Mouse (Mus musculus) gastrocnemius, postnatal 36 days (tissue): ENCODE measurements around the gene Nfkbiz. TPM values are rescaled to one million over a fixed set of nuclear protein-coding genes. Genes with fewer than 3 reads are reported as not detected.

Source experiments
- DNase-seq, 2 experiments: peaks; one replicate each; pipeline ENCODE4 v3.0.0; 2022
- intact Hi-C: fragments of 180-260 bp; cut with DNase I; formaldehyde crosslinking; loops from one replicate; pipeline ENCODE4 v1.15.1; 2025
- total RNA-seq, 2 experiments: library from RNA; stranded (reverse); gene quantifications; 2 replicates each; pipeline ENCODE4 v1.2.3; 2021

The Nfkbiz gene
- total RNA-seq, 2 experiments from 2014 or later, result 0.76 to 1.4 TPM

DNA sequence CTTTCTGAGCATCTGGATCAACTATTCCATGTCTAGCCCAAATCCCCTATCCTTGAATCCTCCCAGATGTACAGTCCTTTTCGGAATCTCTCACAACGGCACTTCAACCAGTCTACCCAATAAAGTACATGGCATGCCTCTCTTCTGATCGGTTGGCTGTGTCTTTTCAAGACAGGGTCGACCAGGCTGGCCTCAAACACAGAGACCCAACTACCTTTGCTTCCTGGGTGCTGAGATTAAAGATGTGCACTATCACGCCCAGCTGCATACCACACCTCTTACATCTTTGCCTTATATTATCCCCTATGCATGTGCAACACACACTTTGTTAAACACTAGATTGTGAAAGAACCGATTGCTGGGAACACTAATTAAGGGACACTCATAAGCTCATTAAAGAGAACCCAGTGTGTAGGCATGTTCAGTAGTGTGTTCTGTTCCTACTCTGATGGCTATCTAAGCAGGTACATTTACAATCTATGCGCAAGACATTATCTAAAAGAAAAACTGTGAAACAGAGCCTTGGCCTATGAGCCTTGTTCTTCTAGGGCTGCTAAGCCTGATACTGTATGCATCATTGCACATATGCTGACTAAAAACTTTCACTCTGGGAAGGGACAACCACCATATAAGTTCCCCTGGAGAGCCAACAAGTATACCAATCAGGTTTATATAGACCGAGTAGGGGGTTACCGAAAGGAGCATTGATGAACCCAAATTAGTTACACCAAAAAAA is 28.8 kb downstream of the Nfkbiz start:
- DNase-seq, result no peak
- intact Hi-C loops, result no loop called here

- DNase-seq, result no peak
- intact Hi-C loops, result no loop called here
These were observed 29.4 kb downstream of the Nfkbiz start for GRCm38 (mm10) chr16:55809345-55809744.

DNA sequence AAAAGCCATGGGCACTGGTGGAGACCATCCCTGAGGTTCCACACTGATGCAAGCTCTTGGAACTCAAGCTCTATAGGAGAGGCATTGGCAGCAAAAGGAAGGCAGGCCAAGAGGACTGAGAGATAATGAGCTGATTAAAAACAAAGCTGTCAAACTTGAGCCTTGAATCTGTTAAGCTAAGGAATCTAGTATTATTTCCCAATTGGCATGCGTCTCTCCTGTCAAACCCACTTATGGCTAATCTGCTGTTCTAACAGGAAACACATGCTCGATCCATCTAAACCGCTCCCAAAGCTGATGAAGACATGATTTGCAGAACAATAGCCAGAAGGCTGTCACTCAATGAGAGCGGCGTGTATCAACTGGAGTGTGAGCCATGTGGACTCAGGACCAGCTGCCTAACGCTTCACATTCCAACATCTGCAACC is 31.2 kb downstream of the Nfkbiz start:
- intact Hi-C loops, result no loop called here
- no peak for DNase-seq

- no peak for DNase-seq
- intact Hi-C loops, result no loop called here
These were observed 33.9 kb downstream of the Nfkbiz start for GRCm38 (mm10) chr16:55804799-55805198.

- intact Hi-C loops, result no loop called here
- DNase-seq, result no peak
These were observed 37.1 kb downstream of the Nfkbiz start for GRCm38 (mm10) chr16:55801629-55802028.

DNA sequence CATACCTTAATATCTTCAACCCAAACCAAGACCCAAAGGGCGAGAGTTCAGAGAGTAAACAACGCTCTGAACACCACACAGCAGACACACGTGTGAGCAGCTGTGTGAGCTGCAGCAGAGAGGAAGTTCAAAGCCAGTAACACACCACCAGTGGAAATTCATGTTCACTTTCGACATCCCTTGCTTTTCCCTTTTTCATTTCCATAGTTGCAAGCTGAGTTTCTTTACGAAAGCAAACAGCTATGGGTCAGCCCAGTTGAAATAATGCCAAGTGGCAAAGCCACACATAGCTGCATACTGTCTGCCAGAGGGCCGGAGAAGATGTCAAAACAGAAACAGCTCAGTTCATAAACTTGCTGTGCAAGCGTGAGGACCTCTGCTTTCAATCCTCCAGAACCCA is 39.9 kb downstream of the Nfkbiz start:
- intact Hi-C loops, result no loop called here
- DNase-seq, result no peak

- DNase-seq, result no peak
- intact Hi-C loops, result no loop called here
These were observed 48.4 kb downstream of the Nfkbiz start for GRCm38 (mm10) chr16:55790326-55790725.

GRCm38 (mm10) chr16:55789291-55789690 is 49.4 kb downstream of the Nfkbiz start:
- intact Hi-C loops, result no loop called here
- no peak for DNase-seq

- DNase-seq, result no peak
- intact Hi-C loops, result no loop called here
These were observed 50.0 kb downstream of the Nfkbiz start for GRCm38 (mm10) chr16:55788671-55789070.

DNA sequence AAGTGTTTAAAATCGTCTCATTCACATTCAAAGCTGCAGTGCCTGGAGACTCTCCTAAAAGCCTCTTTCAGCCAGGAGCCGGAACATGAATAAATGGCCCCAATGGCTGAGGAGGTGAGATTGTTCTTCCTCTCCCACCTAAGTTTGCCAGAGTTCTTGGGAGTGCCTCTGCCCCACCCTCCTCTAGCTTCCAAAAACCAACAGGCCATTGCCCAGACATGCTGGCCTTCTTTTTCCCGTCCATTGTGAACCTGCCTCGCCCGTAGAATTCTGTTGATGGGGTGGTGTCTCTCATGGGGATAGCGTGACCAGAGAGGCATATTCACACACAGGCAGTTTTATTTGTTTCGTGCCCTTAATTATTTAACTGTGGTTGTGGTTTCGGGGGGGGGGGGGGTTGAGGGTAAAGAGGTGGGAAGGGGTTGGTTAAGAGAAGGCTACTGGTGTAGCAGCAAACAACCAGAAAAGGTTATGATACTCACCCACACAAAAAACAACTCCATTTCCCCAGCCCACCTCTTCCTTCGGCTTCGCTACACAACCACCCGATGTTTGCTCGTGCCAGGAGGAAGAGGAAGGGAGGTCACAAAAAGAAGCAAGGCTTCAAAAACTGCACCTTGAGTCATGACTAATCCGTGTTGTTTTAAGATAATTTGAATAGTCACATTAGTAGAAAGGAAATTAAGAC is 51.2 kb downstream of the Nfkbiz start:
- no peak for DNase-seq
- intact Hi-C loops, result no loop called here

DNA sequence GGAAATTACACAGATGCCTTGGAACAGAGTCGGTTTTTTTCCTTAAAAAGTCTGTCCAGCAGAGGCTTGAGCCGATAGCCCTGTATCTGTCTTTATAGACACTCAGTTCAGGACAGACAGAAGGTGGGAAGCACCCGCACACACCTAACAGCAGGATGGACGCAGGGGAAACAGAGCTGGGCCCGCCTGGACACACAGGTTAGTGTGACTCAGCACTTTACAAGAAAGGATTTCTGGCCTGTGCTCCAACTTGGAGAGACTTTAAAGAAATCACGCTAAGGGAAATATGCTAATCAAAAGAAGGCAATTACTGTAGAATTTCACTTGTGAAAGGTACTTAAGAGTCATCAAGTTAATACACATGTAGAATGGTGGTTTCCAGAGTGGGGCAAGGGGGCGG is 54.3 kb downstream of the Nfkbiz start:
- intact Hi-C loops, result no loop called here
- DNase-seq, result no peak

DNA sequence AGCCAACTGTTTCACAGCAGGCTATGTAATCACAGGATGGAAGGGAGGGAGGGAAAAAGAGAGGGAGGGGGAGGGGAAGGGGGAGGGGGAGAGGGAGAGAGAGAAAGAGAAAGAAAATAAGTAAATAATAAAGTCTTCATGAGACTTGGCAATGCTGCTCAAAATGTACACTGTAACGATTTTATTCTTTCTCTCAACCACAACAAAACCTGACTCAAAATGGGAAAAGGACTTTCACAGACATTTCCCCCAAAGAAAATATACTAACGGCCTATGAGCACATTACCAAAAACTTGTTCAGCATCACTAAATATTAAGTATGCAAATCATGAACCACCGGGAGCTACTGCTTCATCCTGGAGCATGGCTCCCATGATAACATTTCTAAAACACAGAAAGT is 54.8 kb downstream of the Nfkbiz start:
- DNase-seq, result no peak
- intact Hi-C loops, result no loop called here

- intact Hi-C loops, result no loop called here
- no peak for DNase-seq
These were observed 55.8 kb downstream of the Nfkbiz start for GRCm38 (mm10) chr16:55782911-55783310.

- no peak for DNase-seq
- intact Hi-C loops, result no loop called here
These were observed 56.9 kb downstream of the Nfkbiz start for GRCm38 (mm10) chr16:55781809-55782208.

DNA sequence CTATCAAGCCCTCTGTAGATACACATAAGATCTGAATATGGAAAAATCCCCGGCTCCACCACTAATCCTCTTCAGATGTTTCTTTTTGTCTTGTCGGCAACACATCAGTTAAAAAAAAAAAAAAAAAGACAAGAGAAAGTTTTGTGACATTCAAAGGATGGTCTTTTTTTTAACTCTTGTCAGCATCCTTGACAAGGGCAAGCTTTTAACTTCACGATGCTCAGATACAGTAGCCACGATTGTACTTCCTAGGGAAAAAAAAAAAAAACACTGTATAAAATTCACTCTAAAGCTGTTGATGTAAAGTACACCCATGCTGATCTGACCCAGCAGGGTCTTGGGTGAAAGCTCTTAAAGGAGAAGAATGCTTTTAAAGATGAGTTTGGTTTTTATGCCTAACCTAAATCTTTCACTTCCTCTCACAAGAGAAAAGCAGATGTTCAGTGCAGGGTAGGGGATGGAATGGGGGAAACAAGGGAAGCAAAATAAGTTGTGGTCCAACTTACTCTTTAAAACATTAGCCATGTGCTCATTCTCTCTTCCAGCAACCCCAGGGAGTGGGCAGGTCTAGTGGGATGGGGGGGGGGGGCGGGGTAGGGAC is 57.6 kb downstream of the Nfkbiz start:
- no peak for DNase-seq
- intact Hi-C loops, result no loop called here

GRCm38 (mm10) chr16:55776329-55776728 is 62.4 kb downstream of the Nfkbiz start:
- no peak for DNase-seq
- intact Hi-C loops, result no loop called here

DNA sequence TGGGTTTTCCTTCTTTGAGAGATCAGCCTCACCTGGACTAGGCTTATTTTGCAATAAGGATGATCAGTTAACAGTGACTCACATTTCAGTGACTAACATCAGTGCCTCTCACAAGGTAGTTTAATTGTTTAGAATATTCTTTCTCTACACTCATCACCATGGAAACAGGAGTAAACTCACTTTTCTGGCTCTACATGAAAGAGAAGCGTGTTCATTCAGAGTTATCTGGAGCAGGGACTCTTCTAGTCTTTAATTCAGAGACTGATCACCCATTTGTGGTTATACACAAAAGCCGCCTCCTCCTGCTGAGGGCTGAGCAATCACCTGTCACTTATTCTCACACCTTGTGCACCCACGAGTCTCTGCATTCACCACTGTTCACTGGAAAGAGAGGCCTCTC is 68.5 kb downstream of the Nfkbiz start:
- intact Hi-C loops, result no loop called here
- no peak for DNase-seq

Other genes with a start within 250 kb of the Nfkbiz start
- gene Nxpe3, start 56.4 kb upstream of the Nfkbiz start, total RNA-seq, result under 1 TPM; 0.12 to 0.48 TPM
- 1 to 10 TPM; 4.4 to 5.1 TPM for gene Cep97, start 96.0 kb upstream of the Nfkbiz start, total RNA-seq
- gene Rpl24, start 127.4 kb upstream of the Nfkbiz start, total RNA-seq, result 100 to 1,000 TPM; 498 to 600 TPM
- 1 to 10 TPM; 9.1 to 9.6 TPM for gene Zbtb11, start 135.0 kb upstream of the Nfkbiz start, total RNA-seq
- 10 to 100 TPM; 44.4 to 51.0 TPM for gene Pcnp, start 190.8 kb upstream of the Nfkbiz start, total RNA-seq
- 1 to 10 TPM; 7.3 to 9.9 TPM for gene Trmt10c, start 198.9 kb upstream of the Nfkbiz start, total RNA-seq
- 10 to 100 TPM; 10.4 to 11.3 TPM for gene Senp7, start 209.4 kb upstream of the Nfkbiz start, total RNA-seq